Mouse (Mus musculus): ENCODE data around the gene Nppa. TPM values are rescaled to one million over a fixed set of nuclear protein-coding genes. Genes with fewer than 3 reads are reported as not detected.

Gene Nppa
- 0.42 and 0.43 TPM in 2 replicates for polyA plus RNA-seq (2015; fragmentation: Nextera tagmentation; extraction: Ambion mirVana)

- no peak for ATAC-seq (ENCODE audit: insufficient number of reproducible peaks, low FRiP score, low TSS enrichment, low read depth)
- WGBS = 49% methylated on average over 12 of the region's 12 CpGs
- H3K27me3 ChIP-seq = no peaks in the 10 kb centered on the region
Measured at GRCm38 (mm10) chr4:148000202-148000772, at the start of gene Nppa. Nppa (plus strand) TSS chr4:148000722.

GRCm38 (mm10) chr4:147953590-147953989 is 46.9 kb upstream of the Nppa start:
- ATAC-seq (ENCODE audit: insufficient number of reproducible peaks, low FRiP score, low TSS enrichment, low read depth) = no peak
- WGBS = 18% methylated on average over 4 of the region's 4 CpGs
- H3K27ac ChIP-seq (replicated peaks) = no peak overlapping the region

More at GRCm38 (mm10) chr4:148000202-148000772, at the start of gene Nppa:
- no peaks in the 10 kb centered on the region for H3K9me3 ChIP-seq (replicated peaks)
- no peak within 1 kb of the TSS for H3K4me2 ChIP-seq (replicated peaks)
- H3K27ac ChIP-seq (replicated peaks) = no peak within 1 kb of the TSS
- no peaks in the 10 kb centered on the region for H3K4me1 ChIP-seq
- H3K36me3 ChIP-seq = peaks cover 8% of the 10 kb centered on the region; the same call in 1 of the 2 replicates
- no peak within 1 kb of the TSS for H3K4me3 ChIP-seq (replicated peaks)
- H3K9ac ChIP-seq = no peak within 1 kb of the TSS

GRCm38 (mm10) chr4:147957141-147957540 is 43.4 kb upstream of the Nppa start:
- no peak for ATAC-seq (ENCODE audit: insufficient number of reproducible peaks, low FRiP score, low TSS enrichment, low read depth)
- H3K27ac ChIP-seq (replicated peaks) = no peak overlapping the region
- WGBS = 43% methylated on average over 11 of the region's 11 CpGs
- H3K4me1 ChIP-seq = no peaks in the 10 kb centered on the region
- H3K9me3 ChIP-seq (replicated peaks) = no peaks in the 10 kb centered on the region
- no peaks in the 10 kb centered on the region for H3K36me3 ChIP-seq
- H3K4me3 ChIP-seq (replicated peaks) = no peak overlapping the region
- no peaks in the 10 kb centered on the region for H3K27me3 ChIP-seq
- H3K9ac ChIP-seq = no peak overlapping the region
- H3K4me2 ChIP-seq (replicated peaks) = no peak overlapping the region

More at GRCm38 (mm10) chr4:147953590-147953989, 46.9 kb upstream of the Nppa start:
- H3K9ac ChIP-seq = no peak overlapping the region
- no peaks in the 10 kb centered on the region for H3K9me3 ChIP-seq (replicated peaks)
- no peak overlapping the region for H3K4me2 ChIP-seq (replicated peaks)
- H3K27me3 ChIP-seq = no peaks in the 10 kb centered on the region
- H3K4me1 ChIP-seq = no peaks in the 10 kb centered on the region
- no peak overlapping the region for H3K4me3 ChIP-seq (replicated peaks)
- H3K36me3 ChIP-seq = peaks cover 9% of the 10 kb centered on the region; the same call in 1 of the 2 replicates

GRCm38 (mm10) chr4:147959881-147960831 is 40.4 kb upstream of the Nppa start:
- WGBS = 37% methylated on average over 6 of the region's 6 CpGs
- Histone ChIP-seq H3K9me3 (replicated peaks) (no peaks in the 10 kb centered on the region), H3K27ac (replicated peaks) (no peak overlapping the region), H3K36me3 (no peaks in the 10 kb centered on the region), H3K4me3 (replicated peaks) (no peak overlapping the region), H3K9ac (no peak overlapping the region), H3K27me3 (no peaks in the 10 kb centered on the region), H3K4me1 (no peaks in the 10 kb centered on the region), H3K4me2 (replicated peaks) (no peak overlapping the region)
- ATAC-seq (ENCODE audit: insufficient number of reproducible peaks, low FRiP score, low TSS enrichment, low read depth) = no peak; the same call in 1 of the 2 replicates

GRCm38 (mm10) chr4:147962781-147963180 is 37.7 kb upstream of the Nppa start:
- WGBS = 35% methylated on average over 6 of the region's 6 CpGs

GRCm38 (mm10) chr4:147963623-147964022 is 36.9 kb upstream of the Nppa start:
- no peak for ATAC-seq (ENCODE audit: insufficient number of reproducible peaks, low FRiP score, low TSS enrichment, low read depth)
- H3K4me2 ChIP-seq (replicated peaks) = no peak overlapping the region

More at GRCm38 (mm10) chr4:147962781-147963180, 37.7 kb upstream of the Nppa start:
- ATAC-seq (ENCODE audit: insufficient number of reproducible peaks, low FRiP score, low TSS enrichment, low read depth) = no peak
- Histone ChIP-seq H3K36me3 (no peaks in the 10 kb centered on the region), H3K27me3 (no peaks in the 10 kb centered on the region), H3K4me3 (replicated peaks) (no peak overlapping the region), H3K4me1 (no peaks in the 10 kb centered on the region), H3K4me2 (replicated peaks) (no peak overlapping the region), H3K9ac (no peak overlapping the region), H3K27ac (replicated peaks) (no peak overlapping the region), H3K9me3 (replicated peaks) (no peaks in the 10 kb centered on the region)

GRCm38 (mm10) chr4:147965712-147966111 is 34.8 kb upstream of the Nppa start:
- WGBS = 67% methylated on average over 7 of the region's 7 CpGs
- H3K9me3 ChIP-seq (replicated peaks) = no peaks in the 10 kb centered on the region
- no peaks in the 10 kb centered on the region for H3K4me1 ChIP-seq
- no peak overlapping the region for H3K4me3 ChIP-seq (replicated peaks)
- no peak overlapping the region for H3K27ac ChIP-seq (replicated peaks)
- 0 out of 2 replicates have a peak, but pooled peaks have one; percentile 37 for ATAC-seq (ENCODE audit: insufficient number of reproducible peaks, low FRiP score, low TSS enrichment, low read depth)
- H3K27me3 ChIP-seq = no peaks in the 10 kb centered on the region
- H3K9ac ChIP-seq = no peak overlapping the region
- H3K36me3 ChIP-seq = no peaks in the 10 kb centered on the region
- H3K4me2 ChIP-seq (replicated peaks) = no peak overlapping the region

More at GRCm38 (mm10) chr4:147963623-147964022, 36.9 kb upstream of the Nppa start:
- no peaks in the 10 kb centered on the region for H3K36me3 ChIP-seq
- no peak overlapping the region for H3K27ac ChIP-seq (replicated peaks)
- H3K27me3 ChIP-seq = no peaks in the 10 kb centered on the region
- no peak overlapping the region for H3K9ac ChIP-seq
- H3K9me3 ChIP-seq (replicated peaks) = no peaks in the 10 kb centered on the region
- H3K4me1 ChIP-seq = no peaks in the 10 kb centered on the region
- H3K4me3 ChIP-seq (replicated peaks) = no peak overlapping the region
- WGBS = 89% methylated on average over 15 of the region's 15 CpGs

- Histone ChIP-seq H3K4me1 (no peaks in the 10 kb centered on the region), H3K27ac (replicated peaks) (no peak overlapping the region), H3K4me3 (replicated peaks) (no peak overlapping the region), H3K4me2 (replicated peaks) (no peak overlapping the region), H3K9ac (no peak overlapping the region), H3K9me3 (replicated peaks) (no peaks in the 10 kb centered on the region), H3K27me3 (no peaks in the 10 kb centered on the region), H3K36me3 (no peaks in the 10 kb centered on the region)
- WGBS = 74% methylated on average over 2 of the region's 2 CpGs
- no peak for ATAC-seq (ENCODE audit: insufficient number of reproducible peaks, low FRiP score, low TSS enrichment, low read depth)
Measured at GRCm38 (mm10) chr4:147968816-147969215, 31.7 kb upstream of the Nppa start.

GRCm38 (mm10) chr4:147969337-147969736 is 31.2 kb upstream of the Nppa start:
- Histone ChIP-seq H3K9ac (no peak overlapping the region), H3K4me2 (replicated peaks) (no peak overlapping the region), H3K4me3 (replicated peaks) (no peak overlapping the region), H3K9me3 (replicated peaks) (no peaks in the 10 kb centered on the region), H3K27ac (replicated peaks) (no peak overlapping the region), H3K36me3 (no peaks in the 10 kb centered on the region), H3K27me3 (no peaks in the 10 kb centered on the region), H3K4me1 (no peaks in the 10 kb centered on the region)
- ATAC-seq (ENCODE audit: insufficient number of reproducible peaks, low FRiP score, low TSS enrichment, low read depth) = no peak
- 53% methylated on average over 9 of the region's 9 CpGs for WGBS

- 73% methylated on average over 3 of the region's 3 CpGs for WGBS
- no peak for ATAC-seq (ENCODE audit: insufficient number of reproducible peaks, low FRiP score, low TSS enrichment, low read depth)
Measured at GRCm38 (mm10) chr4:147976237-147976636, 24.3 kb upstream of the Nppa start.

GRCm38 (mm10) chr4:147977726-147978125 is 22.8 kb upstream of the Nppa start:
- WGBS = 78% methylated on average over 4 of the region's 4 CpGs
- no peak overlapping the region for H3K4me2 ChIP-seq (replicated peaks)
- no peak overlapping the region for H3K4me3 ChIP-seq (replicated peaks)
- no peaks in the 10 kb centered on the region for H3K4me1 ChIP-seq
- H3K36me3 ChIP-seq = no peaks in the 10 kb centered on the region
- no peak overlapping the region for H3K27ac ChIP-seq (replicated peaks)
- no peak overlapping the region for H3K9ac ChIP-seq
- ATAC-seq (ENCODE audit: insufficient number of reproducible peaks, low FRiP score, low TSS enrichment, low read depth) = no peak
- peaks cover 6% of the 10 kb centered on the region; the same call in 1 of the 2 replicates for H3K9me3 ChIP-seq (replicated peaks)
- no peaks in the 10 kb centered on the region for H3K27me3 ChIP-seq

More at GRCm38 (mm10) chr4:147976237-147976636, 24.3 kb upstream of the Nppa start:
- Histone ChIP-seq H3K4me2 (replicated peaks) (no peak overlapping the region), H3K27me3 (no peaks in the 10 kb centered on the region), H3K4me3 (replicated peaks) (no peak overlapping the region), H3K9me3 (replicated peaks) (peaks cover 6% of the 10 kb centered on the region; the same call in 1 of the 2 replicates), H3K9ac (no peak overlapping the region), H3K4me1 (no peaks in the 10 kb centered on the region), H3K27ac (replicated peaks) (no peak overlapping the region), H3K36me3 (no peaks in the 10 kb centered on the region)
